Mouse (Mus musculus) megakaryocyte progenitor cell, adult 5-6 weeks (primary cell): Measurements from ENCODE around the gene Rnf183. TPM values are rescaled to one million over a fixed set of nuclear protein-coding genes. Genes with fewer than 3 reads are reported as not detected.

Source experiments
- ATAC-seq: replicated peaks from 2 replicates; pipeline ENCODE4 v1.8.0; 2016; ENCODE audit warnings: mild to moderate bottlenecking, moderate TSS enrichment, inconsistent platforms; ENCODE audit not compliant: poor library complexity
- total RNA-seq, 2 experiments: library from RNA; stranded (forward) in 1 of 2; stranded (reverse) in 1 of 2; fragments of 157-497, 149-512 nt in 1 of 2; fragments of 200-1000 nt in 1 of 2; gene quantifications; 2 replicates each; pipeline versions ENCODE4 v1.2.3 to v1.2.4; 2015 to 2017

The Rnf183 gene
- total RNA-seq, 2 experiments from 2014 or later, result not detected

DNA sequence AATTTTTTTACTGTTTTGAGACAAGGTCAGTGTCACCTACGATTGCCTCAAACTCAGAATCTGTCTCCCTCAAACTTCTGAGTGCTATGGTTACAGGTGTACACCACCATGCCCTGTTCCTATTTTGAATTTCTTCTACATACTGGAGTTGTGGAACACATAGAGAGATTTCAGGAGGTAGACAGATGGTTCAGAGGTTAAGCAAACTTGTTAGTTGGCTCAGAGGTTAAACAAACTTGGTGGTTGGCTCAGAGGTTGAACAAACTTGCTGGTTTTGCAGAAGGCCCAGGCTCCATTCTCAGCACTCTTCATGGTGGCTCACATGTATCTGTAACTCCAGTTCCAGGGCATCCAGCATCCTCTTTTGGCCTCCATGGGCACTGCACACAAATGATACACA is 50.9 kb downstream of the Rnf183 start:
- ATAC-seq, result no peak

DNA sequence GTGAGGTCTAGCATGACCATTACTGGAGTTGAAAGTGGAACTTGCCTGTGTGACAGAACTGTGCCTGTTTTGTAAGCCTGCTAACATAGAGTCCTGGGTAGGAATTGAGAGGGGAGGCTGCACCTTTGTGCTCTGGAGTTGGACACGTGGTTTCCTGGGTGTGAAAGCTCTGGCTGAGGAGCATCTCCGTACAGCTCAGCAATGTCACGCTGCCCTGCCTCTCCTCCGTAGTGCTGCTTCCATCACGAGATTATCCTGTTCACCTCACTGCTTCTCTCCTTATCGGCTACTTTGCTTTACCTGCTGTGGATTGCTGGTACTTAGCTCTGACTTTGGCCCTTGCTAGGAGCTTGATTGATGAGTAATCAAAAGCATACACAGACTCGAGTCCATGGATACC is 51.3 kb downstream of the Rnf183 start:
- no peak for ATAC-seq

DNA sequence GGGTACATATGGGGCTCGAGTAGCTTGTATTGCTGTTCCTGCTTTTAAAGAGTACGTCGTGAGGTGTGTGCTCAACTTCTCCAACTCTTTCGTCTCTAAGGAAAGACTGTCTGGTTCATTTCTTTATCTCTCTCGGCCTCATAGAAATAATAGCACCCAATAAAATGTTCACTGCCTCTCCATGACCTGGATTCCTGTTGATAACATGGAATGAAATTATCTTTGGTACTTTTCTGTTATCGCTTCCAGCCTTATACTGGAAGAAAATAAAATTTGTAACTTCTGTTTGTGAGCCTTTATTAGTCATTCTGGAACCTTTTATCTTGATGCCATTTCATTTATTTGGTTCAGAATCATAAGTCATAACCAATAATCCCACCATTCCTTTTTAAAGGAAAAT is 51.8 kb downstream of the Rnf183 start:
- ATAC-seq, result no peak

DNA sequence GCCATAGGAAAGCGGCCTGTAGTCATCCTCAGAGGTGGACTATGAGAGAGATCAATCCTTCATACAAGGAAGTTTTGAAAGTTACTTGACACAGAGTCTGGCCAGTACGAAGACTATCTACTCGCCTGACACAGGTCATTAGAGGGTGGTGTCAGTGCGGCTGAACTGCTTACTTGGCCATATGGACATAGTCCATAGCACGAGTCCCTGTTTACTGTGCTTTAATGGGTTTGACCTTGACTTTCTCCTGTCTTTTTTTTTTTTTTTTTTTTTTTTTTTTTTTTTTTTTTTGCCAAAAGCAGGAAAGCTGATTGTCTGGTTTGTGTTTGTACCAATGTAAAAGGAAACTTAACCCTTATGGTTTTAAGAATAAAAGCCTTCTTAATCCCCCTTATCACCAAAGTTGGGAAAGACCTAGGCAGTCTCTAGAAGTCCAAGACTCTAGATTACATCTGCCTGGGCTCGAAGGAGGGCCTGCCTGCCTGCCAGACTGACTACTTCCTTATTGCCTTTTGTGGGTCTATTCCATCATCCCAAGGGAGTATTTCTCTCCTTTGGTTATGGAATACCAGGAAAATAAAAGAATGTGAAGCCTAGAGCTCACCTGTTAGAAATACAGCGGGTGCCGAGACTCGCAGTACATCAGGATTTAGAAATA is 55.2 kb downstream of the Rnf183 start:
- no peak for ATAC-seq

Other genes with a start within 250 kb of the Rnf183 start
- 0.54 TPM in 1 of 2 replicates, not detected in the other for gene Zfp37, start 204.2 kb downstream of the Rnf183 start, total RNA-seq (2015)
- not detected in 2 replicates for gene Zfp37, start 204.2 kb downstream of the Rnf183 start, total RNA-seq (2017)
- 16.9 and 21.8 TPM in 2 replicates for gene Slc31a2, start 172.7 kb downstream of the Rnf183 start, total RNA-seq (2015)
- 18.6 and 23.0 TPM in 2 replicates for gene Slc31a2, start 172.7 kb downstream of the Rnf183 start, total RNA-seq (2017)
- gene Fkbp15, start 74.7 kb downstream of the Rnf183 start, total RNA-seq (2015), result 22.1 and 24.8 TPM in 2 replicates
- gene Fkbp15, start 74.7 kb downstream of the Rnf183 start, total RNA-seq (2017), result 41.4 and 49.9 TPM in 2 replicates
- 19.3 and 22.3 TPM in 2 replicates for gene Slc31a1, start 74.5 kb downstream of the Rnf183 start, total RNA-seq (2015)
- 18.4 and 18.9 TPM in 2 replicates for gene Slc31a1, start 74.5 kb downstream of the Rnf183 start, total RNA-seq (2017)
- gene Cdc26, start 26.6 kb downstream of the Rnf183 start, total RNA-seq (2015), result 166 and 206 TPM in 2 replicates
- gene Cdc26, start 26.6 kb downstream of the Rnf183 start, total RNA-seq (2017), result 134 and 150 TPM in 2 replicates
- gene Prpf4, start 26.5 kb downstream of the Rnf183 start, total RNA-seq (2015), result 14.8 and 16.7 TPM in 2 replicates
- 14.4 and 15.9 TPM in 2 replicates for gene Prpf4, start 26.5 kb downstream of the Rnf183 start, total RNA-seq (2017)
- 0.95 and 1.2 TPM in 2 replicates for gene Wdr31, start 35.6 kb upstream of the Rnf183 start, total RNA-seq (2015)
- gene Wdr31, start 35.6 kb upstream of the Rnf183 start, total RNA-seq (2017), result 0.50 and 1.5 TPM in 2 replicates
- not detected in 2 replicates for gene Bspry, start 44.8 kb upstream of the Rnf183 start, total RNA-seq (2015)
- not detected in 2 replicates for gene Bspry, start 44.8 kb upstream of the Rnf183 start, total RNA-seq (2017)
- gene Hdhd3, start 68.2 kb upstream of the Rnf183 start, total RNA-seq (2015), result 1.1 and 3.3 TPM in 2 replicates
- gene Hdhd3, start 68.2 kb upstream of the Rnf183 start, total RNA-seq (2017), result 0.92 and 2.5 TPM in 2 replicates
- 33.6 and 50.9 TPM in 2 replicates for gene Alad, start 84.7 kb upstream of the Rnf183 start, total RNA-seq (2015)
- 24.1 and 25.0 TPM in 2 replicates for gene Alad, start 84.7 kb upstream of the Rnf183 start, total RNA-seq (2017)
- gene Pole3, start 89.8 kb upstream of the Rnf183 start, total RNA-seq (2015), result 56.8 and 60.9 TPM in 2 replicates
- gene Pole3, start 89.8 kb upstream of the Rnf183 start, total RNA-seq (2017), result 80.7 TPM in 2 replicates
- gene 4933430I17Rik, start 90.1 kb upstream of the Rnf183 start, total RNA-seq (2015), result 0.27 TPM in 1 of 2 replicates, not detected in the other
- 0.08 and 1.4 TPM in 2 replicates for gene 4933430I17Rik, start 90.1 kb upstream of the Rnf183 start, total RNA-seq (2017)
- 4.2 and 5.2 TPM in 2 replicates for gene Rgs3, start 124.6 kb upstream of the Rnf183 start, total RNA-seq (2015)
- 9.7 and 10.8 TPM in 2 replicates for gene Rgs3, start 124.6 kb upstream of the Rnf183 start, total RNA-seq (2017)